Mouse (Mus musculus): ENCODE data around the gene Elobl. TPM values are rescaled to one million over a fixed set of nuclear protein-coding genes. Genes with fewer than 3 reads are reported as not detected.

The Elobl gene
- not detected in 2 replicates for polyA plus RNA-seq (2015; fragmentation: Nextera tagmentation; extraction: Ambion mirVana)

- Histone ChIP-seq H3K4me2 (ENCODE audit: low read depth, low read length) (no peak within 1 kb of the TSS), H3K9ac (ENCODE audit: low read depth, low read length) (no peak within 1 kb of the TSS), H3K36me3 (ENCODE audit: control insufficient read depth, insufficient read depth, low read length) (no peaks in the 10 kb centered on the region), H3K27ac (ENCODE audit: low read length) (no peak within 1 kb of the TSS), H3K4me3 (ENCODE audit: low read length) (no peak within 1 kb of the TSS), H3K4me1 (ENCODE audit: control insufficient read depth, insufficient read depth, low read length) (no peaks in the 10 kb centered on the region), H3K9me3 (ENCODE audit: control insufficient read depth, low read length) (no peaks in the 10 kb centered on the region), H3K27me3 (replicated peaks; ENCODE audit: control insufficient read depth, insufficient read depth, low read length) (no peaks in the 10 kb centered on the region)
- 79% methylated on average over 3 of the region's 3 CpGs for WGBS
- no peak for ATAC-seq
Observed at GRCm38 (mm10) chr11:88966881-88967361, at the start of gene Elobl. Gene Elobl (minus strand): TSS chr11:88966931.

- 84% methylated on average over 5 of the region's 5 CpGs for WGBS
Observed at GRCm38 (mm10) chr11:89012241-89012640, 45.5 kb upstream of the Elobl start.

GRCm38 (mm10) chr11:89009496-89009895, 42.8 kb upstream of the Elobl start:
- WGBS, result 51% methylated on average over 7 of the region's 7 CpGs
- H3K27ac ChIP-seq (ENCODE audit: low read length), result no peak overlapping the region
- H3K36me3 ChIP-seq (ENCODE audit: control insufficient read depth, insufficient read depth, low read length), result peaks cover 19% of the 10 kb centered on the region
- H3K4me1 ChIP-seq (ENCODE audit: control insufficient read depth, insufficient read depth, low read length), result no peaks in the 10 kb centered on the region
- no peak overlapping the region for H3K4me3 ChIP-seq (ENCODE audit: low read length)
- no peak overlapping the region for H3K4me2 ChIP-seq (ENCODE audit: low read depth, low read length)
- H3K27me3 ChIP-seq (replicated peaks; ENCODE audit: control insufficient read depth, insufficient read depth, low read length), result no peaks in the 10 kb centered on the region
- ATAC-seq, result peak; percentile 30; the same call in 1 of the 2 replicates
- no peaks in the 10 kb centered on the region for H3K9me3 ChIP-seq (ENCODE audit: control insufficient read depth, low read length)
- no peak overlapping the region for H3K9ac ChIP-seq (ENCODE audit: low read depth, low read length)

More at GRCm38 (mm10) chr11:89012241-89012640, 45.5 kb upstream of the Elobl start:
- Histone ChIP-seq H3K27me3 (replicated peaks; ENCODE audit: control insufficient read depth, insufficient read depth, low read length) (no peaks in the 10 kb centered on the region), H3K4me1 (ENCODE audit: control insufficient read depth, insufficient read depth, low read length) (no peaks in the 10 kb centered on the region), H3K4me2 (ENCODE audit: low read depth, low read length) (no peak overlapping the region), H3K4me3 (ENCODE audit: low read length) (no peak overlapping the region), H3K36me3 (ENCODE audit: control insufficient read depth, insufficient read depth, low read length) (peaks cover 13% of the 10 kb centered on the region), H3K9ac (ENCODE audit: low read depth, low read length) (no peak overlapping the region), H3K27ac (ENCODE audit: low read length) (no peak overlapping the region), H3K9me3 (ENCODE audit: control insufficient read depth, low read length) (no peaks in the 10 kb centered on the region)
- peak; percentile 75 for ATAC-seq

GRCm38 (mm10) chr11:89009066-89009465, 42.3 kb upstream of the Elobl start:
- Histone ChIP-seq H3K27me3 (replicated peaks; ENCODE audit: control insufficient read depth, insufficient read depth, low read length) (no peaks in the 10 kb centered on the region), H3K9ac (ENCODE audit: low read depth, low read length) (no peak overlapping the region), H3K4me2 (ENCODE audit: low read depth, low read length) (no peak overlapping the region), H3K9me3 (ENCODE audit: control insufficient read depth, low read length) (no peaks in the 10 kb centered on the region), H3K36me3 (ENCODE audit: control insufficient read depth, insufficient read depth, low read length) (peaks cover 19% of the 10 kb centered on the region), H3K27ac (ENCODE audit: low read length) (no peak overlapping the region), H3K4me1 (ENCODE audit: control insufficient read depth, insufficient read depth, low read length) (no peaks in the 10 kb centered on the region), H3K4me3 (ENCODE audit: low read length) (no peak overlapping the region)
- 88% methylated on average over 9 of the region's 9 CpGs for WGBS
- no peak for ATAC-seq

- Histone ChIP-seq H3K4me3 (ENCODE audit: low read length) (no peak overlapping the region), H3K4me1 (ENCODE audit: control insufficient read depth, insufficient read depth, low read length) (peaks cover 11% of the 10 kb centered on the region), H3K27ac (ENCODE audit: low read length) (no peak overlapping the region), H3K4me2 (ENCODE audit: low read depth, low read length) (no peak overlapping the region), H3K27me3 (replicated peaks; ENCODE audit: control insufficient read depth, insufficient read depth, low read length) (no peaks in the 10 kb centered on the region), H3K36me3 (ENCODE audit: control insufficient read depth, insufficient read depth, low read length) (peaks cover 19% of the 10 kb centered on the region), H3K9ac (ENCODE audit: low read depth, low read length) (no peak overlapping the region), H3K9me3 (ENCODE audit: control insufficient read depth, low read length) (no peaks in the 10 kb centered on the region)
- no peak for ATAC-seq
- WGBS, result 79% methylated on average over 3 of the region's 3 CpGs
Observed at GRCm38 (mm10) chr11:89007582-89007981, 40.9 kb upstream of the Elobl start.

GRCm38 (mm10) chr11:89006404-89006803, 39.7 kb upstream of the Elobl start:
- Histone ChIP-seq H3K4me2 (ENCODE audit: low read depth, low read length) (no peak overlapping the region), H3K4me1 (ENCODE audit: control insufficient read depth, insufficient read depth, low read length) (peaks cover 19% of the 10 kb centered on the region), H3K9me3 (ENCODE audit: control insufficient read depth, low read length) (no peaks in the 10 kb centered on the region), H3K36me3 (ENCODE audit: control insufficient read depth, insufficient read depth, low read length) (peaks cover 9% of the 10 kb centered on the region), H3K27me3 (replicated peaks; ENCODE audit: control insufficient read depth, insufficient read depth, low read length) (no peaks in the 10 kb centered on the region), H3K9ac (ENCODE audit: low read depth, low read length) (no peak overlapping the region), H3K4me3 (ENCODE audit: low read length) (no peak overlapping the region), H3K27ac (ENCODE audit: low read length) (no peak overlapping the region)
- no peak for ATAC-seq

GRCm38 (mm10) chr11:89005473-89005872, 38.7 kb upstream of the Elobl start:
- Histone ChIP-seq H3K36me3 (ENCODE audit: control insufficient read depth, insufficient read depth, low read length) (0 out of 2 replicates have a peak, but pooled peaks cover 6% of the 10 kb centered on the region), H3K27me3 (replicated peaks; ENCODE audit: control insufficient read depth, insufficient read depth, low read length) (no peaks in the 10 kb centered on the region), H3K9ac (ENCODE audit: low read depth, low read length) (no peak overlapping the region), H3K4me1 (ENCODE audit: control insufficient read depth, insufficient read depth, low read length) (peaks cover 23% of the 10 kb centered on the region), H3K4me3 (ENCODE audit: low read length) (no peak overlapping the region), H3K27ac (ENCODE audit: low read length) (no peak overlapping the region), H3K4me2 (ENCODE audit: low read depth, low read length) (no peak overlapping the region), H3K9me3 (ENCODE audit: control insufficient read depth, low read length) (no peaks in the 10 kb centered on the region)
- 69% methylated on average over 5 of the region's 5 CpGs for whole genome bisulfite sequencing
- ATAC-seq, result no peak

GRCm38 (mm10) chr11:89003726-89004125, 37.0 kb upstream of the Elobl start:
- peaks cover 25% of the 10 kb centered on the region for H3K4me1 ChIP-seq (ENCODE audit: control insufficient read depth, insufficient read depth, low read length)
- ATAC-seq, result no peak
- H3K9ac ChIP-seq (ENCODE audit: low read depth, low read length), result no peak overlapping the region
- no peak overlapping the region for H3K4me3 ChIP-seq (ENCODE audit: low read length)
- no peaks in the 10 kb centered on the region for H3K9me3 ChIP-seq (ENCODE audit: control insufficient read depth, low read length)
- 77% methylated on average over 4 of the region's 4 CpGs for WGBS
- H3K27ac ChIP-seq (ENCODE audit: low read length), result no peak overlapping the region
- 0 out of 2 replicates have a peak, but pooled peaks cover 6% of the 10 kb centered on the region for H3K36me3 ChIP-seq (ENCODE audit: control insufficient read depth, insufficient read depth, low read length)
- H3K27me3 ChIP-seq (replicated peaks; ENCODE audit: control insufficient read depth, insufficient read depth, low read length), result no peaks in the 10 kb centered on the region
- H3K4me2 ChIP-seq (ENCODE audit: low read depth, low read length), result 0 out of 2 replicates have a peak overlapping the region, but pooled peaks have one; percentile 5

- H3K36me3 ChIP-seq (ENCODE audit: control insufficient read depth, insufficient read depth, low read length), result 0 out of 2 replicates have a peak, but pooled peaks cover 6% of the 10 kb centered on the region
- H3K4me2 ChIP-seq (ENCODE audit: low read depth, low read length), result peak overlapping the region; percentile 49
- no peaks in the 10 kb centered on the region for H3K27me3 ChIP-seq (replicated peaks; ENCODE audit: control insufficient read depth, insufficient read depth, low read length)
- H3K4me1 ChIP-seq (ENCODE audit: control insufficient read depth, insufficient read depth, low read length), result peaks cover 26% of the 10 kb centered on the region
- H3K27ac ChIP-seq (ENCODE audit: low read length), result peak overlapping the region; percentile 57; the same call in 1 of the 2 replicates
- peak overlapping the region; percentile 6; the same call in 1 of the 2 replicates for H3K9ac ChIP-seq (ENCODE audit: low read depth, low read length)
- peak overlapping the region; percentile 28 for H3K4me3 ChIP-seq (ENCODE audit: low read length)
- H3K9me3 ChIP-seq (ENCODE audit: control insufficient read depth, low read length), result no peaks in the 10 kb centered on the region
- 44% methylated on average over 6 of the region's 6 CpGs for WGBS
- 0 out of 2 replicates have a peak, but pooled peaks have one; percentile 6 for ATAC-seq
Observed at GRCm38 (mm10) chr11:89003078-89003477, 36.3 kb upstream of the Elobl start.

GRCm38 (mm10) chr11:89002621-89003020, 35.9 kb upstream of the Elobl start:
- 62% methylated on average over 5 of the region's 5 CpGs for WGBS
- 0 out of 2 replicates have a peak, but pooled peaks cover 6% of the 10 kb centered on the region for H3K36me3 ChIP-seq (ENCODE audit: control insufficient read depth, insufficient read depth, low read length)
- H3K4me1 ChIP-seq (ENCODE audit: control insufficient read depth, insufficient read depth, low read length), result peaks cover 26% of the 10 kb centered on the region
- H3K27ac ChIP-seq (ENCODE audit: low read length), result peak overlapping the region; percentile 57; the same call in 1 of the 2 replicates
- no peak for ATAC-seq
- H3K4me3 ChIP-seq (ENCODE audit: low read length), result peak overlapping the region; percentile 28
- no peaks in the 10 kb centered on the region for H3K9me3 ChIP-seq (ENCODE audit: control insufficient read depth, low read length)
- peak overlapping the region; percentile 6; the same call in 1 of the 2 replicates for H3K9ac ChIP-seq (ENCODE audit: low read depth, low read length)
- H3K4me2 ChIP-seq (ENCODE audit: low read depth, low read length), result peak overlapping the region; percentile 49
- H3K27me3 ChIP-seq (replicated peaks; ENCODE audit: control insufficient read depth, insufficient read depth, low read length), result no peaks in the 10 kb centered on the region
